Mouse (Mus musculus) limb, embryonic 12.5 days (tissue): Measurements from ENCODE around the gene Lama4. TPM values are rescaled to one million over a fixed set of nuclear protein-coding genes. Genes with fewer than 3 reads are reported as not detected.

Experiments used
- ATAC-seq: fragments of 200-750 bp; cut with Nextera tagmentation; 2 replicates; pipeline ENCODE4 v1.8.0; 2017; ENCODE audit warnings: low read depth, moderate TSS enrichment; ENCODE audit not compliant: insufficient number of reproducible peaks, insufficient read depth, low FRiP score, low TSS enrichment
- H3K27ac ChIP-seq: fragments of 300-500 bp; sonication (generic); 2 replicates; pipeline ENCODE4 v1.5.1; 2016; ENCODE audit warnings: mild to moderate bottlenecking, moderate library complexity
- H3K27me3 ChIP-seq: fragments of 300-500 bp; sonication (generic); 2 replicates; pipeline ENCODE4 v1.6.1; 2016; ENCODE audit warnings: mild to moderate bottlenecking, moderate library complexity
- H3K36me3 ChIP-seq: fragments of 300-500 bp; sonication (generic); 2 replicates; pipeline ENCODE4 v1.6.1; 2016; ENCODE audit warnings: mild to moderate bottlenecking, moderate library complexity
- H3K4me1 ChIP-seq: fragments of 300-500 bp; sonication (generic); replicated peaks from 2 replicates; pipeline ENCODE4 v1.6.1; 2016
- H3K4me2 ChIP-seq: fragments of 300-500 bp; sonication (generic); 2 replicates; pipeline ENCODE4 v1.6.1; 2016; ENCODE audit warnings: mild to moderate bottlenecking, moderate library complexity
- H3K4me3 ChIP-seq: fragments of 300-500 bp; sonication (generic); replicated peaks from 2 replicates; pipeline ENCODE4 v1.5.1; 2016; ENCODE audit warnings: mild to moderate bottlenecking
- H3K9ac ChIP-seq: fragments of 300-500 bp; sonication (generic); replicated peaks from 2 replicates; pipeline ENCODE4 v1.6.1; 2016; ENCODE audit warnings: mild to moderate bottlenecking, moderate library complexity
- H3K9me3 ChIP-seq: fragments of 300-500 bp; sonication (generic); 2 replicates; pipeline ENCODE4 v1.6.1; 2016; ENCODE audit warnings: mild to moderate bottlenecking, moderate library complexity
- WGBS: fragments of 180-500 bp; shearing (Covaris S2); methylation state at CpG from one replicate; pipeline ENCODE4 v1.1.7; 2016; 5-methylcytosine and 5-hydroxymethylcytosine counted together
- polyA plus RNA-seq: library from polyadenylated mRNA; unstranded; fragments of >200 nt; fragmentation: Nextera tagmentation; extraction: Ambion mirVana; gene quantifications from 2 replicates; pipeline ENCODE4 v1.2.1, GENCODE M21; 2016

The Lama4 gene
- polyA plus RNA-seq, 1 experiment from 2014 or later = 36.4 TPM

DNA sequence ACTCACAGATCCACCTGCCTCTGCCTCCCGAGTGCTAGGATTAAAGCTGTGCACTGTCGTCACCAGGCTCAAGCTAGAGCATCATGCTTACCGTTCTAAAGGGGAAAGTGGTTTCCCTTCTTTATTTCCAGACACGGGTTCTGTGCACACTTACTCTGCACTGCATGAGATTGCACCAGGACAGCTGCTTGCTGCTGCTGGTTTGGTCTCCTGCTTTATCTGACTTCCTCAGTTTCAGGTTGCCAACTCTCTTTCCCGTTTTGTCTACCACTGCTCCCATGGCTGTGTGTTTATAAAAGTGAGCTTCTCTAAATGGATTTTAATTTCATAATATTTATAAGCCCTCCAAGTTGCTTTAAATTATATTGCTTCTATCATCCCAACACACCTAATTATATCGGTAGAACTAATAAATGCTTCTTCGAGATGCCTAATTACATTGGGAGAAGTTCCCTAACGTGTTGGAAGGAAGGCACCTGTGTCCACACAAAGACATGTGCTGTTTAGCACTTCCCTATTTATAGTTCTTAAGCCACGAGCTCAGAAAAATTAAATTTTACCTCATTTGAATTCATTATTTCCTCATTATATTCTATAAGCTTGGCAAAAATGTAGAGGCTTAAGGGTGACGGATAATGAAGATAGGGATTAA is 143.6 kb downstream of the Lama4 start:
- Histone ChIP-seq H3K9ac (no peak overlapping the region), H3K4me3 (no peak overlapping the region), H3K4me1 (no peaks in the 10 kb centered on the region), H3K27ac (no peak overlapping the region), H3K9me3 (no peaks in the 10 kb centered on the region), H3K36me3 (peaks cover 21% of the 10 kb centered on the region), H3K4me2 (no peak overlapping the region), H3K27me3 (no peaks in the 10 kb centered on the region)
- 73% methylated on average over 10 of the region's 10 CpGs for WGBS
- no peak for ATAC-seq

DNA sequence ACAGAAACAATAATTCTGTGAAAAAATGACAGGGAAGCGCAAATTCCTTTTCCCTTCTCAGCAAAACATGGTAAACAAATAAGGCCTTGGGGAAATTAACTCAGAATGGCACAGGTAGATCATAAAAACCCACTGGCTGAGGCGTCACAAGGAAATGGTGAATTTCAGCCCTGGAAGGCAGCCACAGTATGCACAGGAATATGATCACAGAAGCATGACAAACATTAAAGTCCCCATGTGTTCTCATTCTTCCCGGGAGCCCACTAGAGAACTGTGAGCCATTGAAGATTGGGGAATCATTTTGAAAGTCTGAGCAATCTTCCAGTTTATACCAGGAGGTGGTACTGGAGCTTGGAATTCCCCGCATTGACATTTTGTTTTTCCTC is 144.2 kb downstream of the Lama4 start:
- Histone ChIP-seq H3K27ac (no peak overlapping the region), H3K9me3 (no peaks in the 10 kb centered on the region), H3K9ac (no peak overlapping the region), H3K27me3 (no peaks in the 10 kb centered on the region), H3K4me2 (no peak overlapping the region), H3K4me1 (no peaks in the 10 kb centered on the region), H3K36me3 (peaks cover 21% of the 10 kb centered on the region), H3K4me3 (no peak overlapping the region)
- no peak for ATAC-seq
- WGBS = 56% methylated on average over 4 of the region's 4 CpGs

- H3K4me1 ChIP-seq = no peaks in the 10 kb centered on the region
- no peak overlapping the region for H3K27ac ChIP-seq
- H3K9me3 ChIP-seq = no peaks in the 10 kb centered on the region
- H3K9ac ChIP-seq = no peak overlapping the region
- H3K4me3 ChIP-seq = no peak overlapping the region
- no peaks in the 10 kb centered on the region for H3K27me3 ChIP-seq
- H3K4me2 ChIP-seq = no peak overlapping the region
- no peaks in the 10 kb centered on the region for H3K36me3 ChIP-seq
- WGBS = 40% methylated on average over 4 of the region's 4 CpGs
- no peak for ATAC-seq
These were observed 156.1 kb downstream of the Lama4 start for GRCm38 (mm10) chr10:39121412-39121811.

DNA sequence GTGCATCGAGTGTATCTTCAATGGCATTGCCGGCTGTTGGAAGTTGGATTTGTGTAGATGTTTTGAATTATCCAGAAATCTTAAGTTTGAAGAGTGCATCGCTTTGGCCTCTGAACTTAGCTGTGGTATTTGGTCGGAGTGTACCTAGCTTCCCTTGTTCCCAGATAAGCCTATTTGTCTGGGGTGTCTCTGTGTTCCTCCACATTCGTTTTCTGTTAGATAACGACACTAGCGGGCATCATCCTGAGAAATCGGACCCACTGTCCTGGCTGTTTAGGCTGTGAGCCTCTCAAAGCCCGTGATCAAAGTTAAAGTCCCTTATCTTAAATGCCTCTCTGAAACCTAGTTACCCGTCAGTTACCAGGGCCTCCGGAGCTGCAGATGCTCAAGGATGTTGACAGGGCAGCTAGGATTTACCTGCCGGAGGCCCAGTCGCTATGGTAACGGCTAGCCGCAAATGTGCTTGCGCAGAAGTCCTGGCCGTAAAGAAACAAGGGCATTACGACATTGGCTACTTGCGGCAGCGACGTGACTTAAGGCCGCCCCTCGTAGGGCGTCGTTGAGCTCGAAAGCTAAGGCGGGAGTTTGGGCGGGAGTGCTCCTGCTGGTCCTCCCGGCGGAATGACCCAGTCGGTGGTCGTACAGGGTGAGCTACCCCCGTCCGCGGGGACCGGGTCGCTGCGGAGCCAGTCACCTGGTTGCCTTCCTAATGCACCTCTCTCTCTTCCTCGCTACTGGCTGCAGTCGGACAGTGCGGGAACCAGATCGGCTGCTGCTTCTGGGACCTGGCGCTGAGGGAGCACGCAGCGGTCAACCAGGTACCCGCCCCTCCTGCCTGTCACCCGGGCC is 168.4 kb downstream of the Lama4 start, which contains the start of the genes Fam229b and Tube1:
Fam229b (minus strand) TSS at position 453 of the 849 bp plus-strand sequence.
Tube1 (plus strand) TSS at position 515 of the 849 bp plus-strand sequence.
- peak within 1 kb of the TSS; percentile 75 for H3K4me3 ChIP-seq
- 5% methylated on average over 47 of the region's 47 CpGs for WGBS
- H3K4me2 ChIP-seq = peak within 1 kb of the TSS; percentile 78
- H3K27me3 ChIP-seq = no peaks in the 10 kb centered on the region
- H3K4me1 ChIP-seq = peaks cover 9% of the 10 kb centered on the region
- H3K9ac ChIP-seq = peak within 1 kb of the TSS; percentile 74
- peaks cover 18% of the 10 kb centered on the region for H3K36me3 ChIP-seq
- H3K27ac ChIP-seq = no peak within 1 kb of the TSS
- no peaks in the 10 kb centered on the region for H3K9me3 ChIP-seq
- peak; percentile 93 for ATAC-seq

DNA sequence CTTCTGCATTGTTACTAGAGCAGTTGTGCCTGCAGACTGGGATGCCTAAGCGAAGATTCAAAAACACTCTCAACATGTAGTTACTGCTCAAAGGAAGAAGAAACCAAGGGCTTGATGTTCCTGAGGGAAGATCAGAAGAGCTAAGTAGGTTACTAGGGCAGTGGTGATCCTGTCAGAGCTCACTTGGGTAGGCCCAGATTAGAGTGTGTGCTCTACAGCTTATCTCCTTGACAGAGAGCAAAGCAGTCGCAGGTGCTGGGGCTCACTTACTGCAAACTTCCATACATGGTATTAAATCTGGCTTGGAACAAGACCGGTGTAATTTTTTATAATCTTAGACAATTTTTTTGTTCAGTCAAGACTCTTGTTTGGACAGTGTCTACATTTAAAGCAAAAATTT is 172.5 kb downstream of the Lama4 start:
- ATAC-seq = no peak
- H3K9me3 ChIP-seq = no peaks in the 10 kb centered on the region
- no peaks in the 10 kb centered on the region for H3K27me3 ChIP-seq
- H3K27ac ChIP-seq = no peak overlapping the region
- H3K9ac ChIP-seq = no peak overlapping the region
- no peak overlapping the region for H3K4me3 ChIP-seq
- H3K4me1 ChIP-seq = peaks cover 9% of the 10 kb centered on the region
- WGBS = 92% methylated on average over 3 of the region's 3 CpGs
- H3K4me2 ChIP-seq = no peak overlapping the region
- H3K36me3 ChIP-seq = peaks cover 50% of the 10 kb centered on the region

- H3K4me3 ChIP-seq = no peak overlapping the region
- peaks cover 53% of the 10 kb centered on the region for H3K36me3 ChIP-seq
- ATAC-seq = no peak
- no peaks in the 10 kb centered on the region for H3K9me3 ChIP-seq
- peaks cover 9% of the 10 kb centered on the region for H3K4me1 ChIP-seq
- H3K27me3 ChIP-seq = no peaks in the 10 kb centered on the region
- no peak overlapping the region for H3K9ac ChIP-seq
- H3K4me2 ChIP-seq = no peak overlapping the region
- WGBS = 86% methylated on average over 6 of the region's 6 CpGs
- no peak overlapping the region for H3K27ac ChIP-seq
These were observed 173.4 kb downstream of the Lama4 start for GRCm38 (mm10) chr10:39138761-39139160.

DNA sequence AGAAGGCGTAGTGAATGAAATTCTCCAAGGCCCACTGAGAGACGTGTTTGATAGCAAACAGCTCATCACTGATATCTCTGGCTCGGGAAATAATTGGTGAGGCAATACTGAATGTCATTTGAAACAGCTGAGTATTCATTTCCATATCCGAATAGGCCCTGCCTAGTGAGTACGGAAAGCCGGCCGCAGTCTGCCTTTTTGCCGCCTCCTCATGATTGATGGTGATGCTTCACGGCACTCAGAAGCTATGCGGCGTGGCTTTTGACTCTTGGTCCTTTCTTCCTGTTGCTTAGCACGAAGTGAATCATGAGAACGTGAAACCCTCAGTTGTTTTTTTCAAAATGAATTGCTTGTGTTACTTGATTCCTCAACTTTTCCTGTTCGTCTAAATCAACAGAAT is 175.5 kb downstream of the Lama4 start:
- Histone ChIP-seq H3K4me3 (no peak overlapping the region), H3K27me3 (no peaks in the 10 kb centered on the region), H3K27ac (no peak overlapping the region), H3K36me3 (peaks cover 72% of the 10 kb centered on the region), H3K9ac (no peak overlapping the region), H3K4me1 (no peaks in the 10 kb centered on the region), H3K4me2 (no peak overlapping the region), H3K9me3 (no peaks in the 10 kb centered on the region)
- no peak for ATAC-seq
- 80% methylated on average over 14 of the region's 14 CpGs for whole genome bisulfite sequencing

DNA sequence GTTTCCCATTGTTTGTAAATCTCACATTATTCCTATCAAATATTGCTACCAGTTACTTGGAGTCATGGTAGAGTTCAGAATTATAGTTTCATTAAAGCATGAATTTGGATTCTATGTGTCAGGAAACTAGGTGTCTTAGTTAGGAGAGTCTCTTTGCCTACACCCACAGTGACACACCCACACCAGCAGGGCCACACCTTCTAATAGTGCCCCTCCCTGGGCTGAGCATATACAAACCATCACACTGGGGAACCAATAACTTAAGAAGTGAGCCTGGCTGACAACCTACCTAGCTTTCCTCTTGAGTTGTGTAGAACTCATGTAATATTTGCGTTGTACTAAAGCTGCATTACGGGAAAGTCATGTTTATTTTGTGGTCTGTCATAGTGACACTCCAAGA is 176.1 kb downstream of the Lama4 start:
- 96% methylated on average over 2 of the region's 2 CpGs for WGBS

GRCm38 (mm10) chr10:39142216-39142615 is 176.9 kb downstream of the Lama4 start:
- ATAC-seq = no peak

More for the DNA sequence above, 176.1 kb downstream of the Lama4 start:
- no peak overlapping the region for H3K4me3 ChIP-seq
- no peaks in the 10 kb centered on the region for H3K27me3 ChIP-seq
- H3K27ac ChIP-seq = no peak overlapping the region
- H3K9me3 ChIP-seq = no peaks in the 10 kb centered on the region
- ATAC-seq = no peak
- no peak overlapping the region for H3K9ac ChIP-seq
- H3K4me2 ChIP-seq = no peak overlapping the region
- H3K4me1 ChIP-seq = no peaks in the 10 kb centered on the region
- peaks cover 78% of the 10 kb centered on the region for H3K36me3 ChIP-seq

GRCm38 (mm10) chr10:39156719-39157118 is 191.4 kb downstream of the Lama4 start:
- Histone ChIP-seq H3K4me2 (no peak overlapping the region), H3K4me3 (no peak overlapping the region), H3K27ac (no peak overlapping the region), H3K27me3 (no peaks in the 10 kb centered on the region), H3K9me3 (no peaks in the 10 kb centered on the region), H3K9ac (no peak overlapping the region), H3K4me1 (no peaks in the 10 kb centered on the region), H3K36me3 (peaks cover 10% of the 10 kb centered on the region; the same call in 1 of the 2 replicates)
- ATAC-seq = no peak
- WGBS = 80% methylated on average over 5 of the region's 5 CpGs

More at GRCm38 (mm10) chr10:39142216-39142615, 176.9 kb downstream of the Lama4 start:
- H3K9ac ChIP-seq = no peak overlapping the region
- no peaks in the 10 kb centered on the region for H3K27me3 ChIP-seq
- H3K36me3 ChIP-seq = peaks cover 81% of the 10 kb centered on the region
- H3K9me3 ChIP-seq = no peaks in the 10 kb centered on the region
- no peak overlapping the region for H3K27ac ChIP-seq
- H3K4me3 ChIP-seq = no peak overlapping the region
- H3K4me1 ChIP-seq = no peaks in the 10 kb centered on the region
- no peak overlapping the region for H3K4me2 ChIP-seq
- WGBS = 89% methylated on average over 12 of the region's 12 CpGs

- no peaks in the 10 kb centered on the region for H3K9me3 ChIP-seq
- no peak overlapping the region for H3K4me3 ChIP-seq
- H3K4me1 ChIP-seq = no peaks in the 10 kb centered on the region
- no peak overlapping the region for H3K9ac ChIP-seq
- 91% methylated on average over 1 of the region's 1 CpGs for WGBS
- H3K36me3 ChIP-seq = peaks cover 7% of the 10 kb centered on the region; the same call in 1 of the 2 replicates
- ATAC-seq = no peak
- no peak overlapping the region for H3K4me2 ChIP-seq
- H3K27me3 ChIP-seq = no peaks in the 10 kb centered on the region
- H3K27ac ChIP-seq = no peak overlapping the region
These were observed 192.0 kb downstream of the Lama4 start for GRCm38 (mm10) chr10:39157321-39157720.
